Mouse (Mus musculus) gastrocnemius, postnatal 14 days (tissue): ENCODE data around the gene Mustn1. TPM values are rescaled to one million over a fixed set of nuclear protein-coding genes. Genes with fewer than 3 reads are reported as not detected.

Experiments used
- DNase-seq: peaks from one replicate; pipeline ENCODE4 v3.0.0; 2021; ENCODE audit warnings: mixed read lengths
- intact Hi-C: fragments of 180-260 bp; cut with DNase I; formaldehyde crosslinking; loops from one replicate; pipeline ENCODE4 v1.15.1; 2025; ENCODE audit warnings: low total_unique reads
- long read RNA-seq, 2 experiments: library from polyadenylated mRNA; stranded (forward); transcript quantifications; one replicate each; pipeline ENCODE4 v2.0.0; 2021
- total RNA-seq, 2 experiments: library from RNA; stranded (reverse); gene quantifications; 2 replicates each; pipeline ENCODE4 v1.2.3; 2021

Mustn1 gene
- 10 to 100 TPM; 74.0 to 90.1 TPM for total RNA-seq
- long read RNA-seq, experiment 1, transcript Mustn1-201 (3 exons, 1,236 nt) = major isoform, 44 of 55 reads
- long read RNA-seq, experiment 1, partial matches to known transcripts = 5 of 55 reads
- long read RNA-seq, experiment 1, other reads (novel, unspliced or antisense) = 6 of 55 reads
- long read RNA-seq, experiment 2, transcript Mustn1-201 (3 exons, 1,236 nt) = major isoform, 32 of 44 reads
- long read RNA-seq, experiment 2, partial matches to known transcripts = 8 of 44 reads
- long read RNA-seq, experiment 2, other reads (novel, unspliced or antisense) = 4 of 44 reads

DNA sequence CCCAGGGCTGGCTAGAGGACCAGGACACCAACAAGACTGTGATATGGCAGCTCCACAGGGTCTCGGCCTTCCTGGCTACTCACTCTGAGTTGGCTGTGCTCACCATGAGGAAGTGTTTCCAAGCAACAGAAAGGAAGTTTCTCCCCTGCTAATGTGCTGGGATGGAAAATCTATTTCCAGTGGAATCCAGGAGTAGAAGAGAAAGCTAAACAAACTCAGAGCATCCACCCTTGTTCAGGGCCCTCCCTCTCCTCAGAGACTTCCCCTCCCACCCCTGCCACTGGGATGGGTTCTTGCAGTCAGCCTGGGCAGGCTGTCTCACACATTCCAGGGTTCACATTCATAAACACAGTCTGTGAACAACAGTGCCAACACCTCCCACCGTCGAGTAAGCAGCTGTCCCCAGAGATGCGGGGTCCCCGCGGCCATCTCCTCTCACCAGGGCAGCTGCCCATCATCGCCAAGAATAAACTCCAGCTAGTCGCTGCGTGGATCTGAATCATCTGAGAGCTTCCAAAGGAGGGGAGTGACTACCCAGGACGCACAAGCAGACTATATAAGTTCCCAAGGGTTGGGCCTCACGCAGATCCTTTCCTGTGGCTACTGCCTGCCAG, at the start of gene Mustn1:
Gene Mustn1, plus strand, starts transcription at position 243 of the 614 bp plus-strand sequence.
- peak; percentile 65 for DNase-seq
- intact Hi-C loops = no loop called here

DNA sequence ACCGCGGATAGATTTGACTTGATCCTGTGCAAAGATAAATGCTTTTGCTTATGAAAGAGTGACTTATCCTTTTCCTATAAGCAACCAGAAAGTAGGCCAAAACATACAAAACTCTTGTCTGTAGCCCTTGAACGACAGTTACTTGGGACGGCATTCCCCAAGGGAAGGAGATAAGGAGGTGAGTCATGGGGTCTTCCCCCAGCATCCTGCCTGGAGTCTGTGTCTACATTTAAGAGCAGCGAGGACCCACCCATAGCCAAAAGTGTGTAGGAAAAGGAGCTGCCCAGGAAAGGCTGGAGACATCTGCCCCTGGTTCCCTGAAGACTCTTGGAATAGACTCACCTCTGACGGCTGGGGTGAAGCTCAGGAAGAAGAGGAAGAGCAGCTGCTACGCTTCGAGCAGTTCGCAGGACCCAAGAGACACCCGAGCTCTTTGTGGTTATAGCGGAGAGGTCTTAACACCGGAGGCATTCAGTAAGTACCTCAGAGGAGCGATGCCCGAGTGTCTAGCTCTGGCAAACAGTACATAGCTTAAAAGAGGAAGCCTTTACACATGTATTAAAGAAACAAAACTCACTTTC, 41.5 kb upstream of the Mustn1 start:
- DNase-seq = no peak
- intact Hi-C loops = no loop called here

DNA sequence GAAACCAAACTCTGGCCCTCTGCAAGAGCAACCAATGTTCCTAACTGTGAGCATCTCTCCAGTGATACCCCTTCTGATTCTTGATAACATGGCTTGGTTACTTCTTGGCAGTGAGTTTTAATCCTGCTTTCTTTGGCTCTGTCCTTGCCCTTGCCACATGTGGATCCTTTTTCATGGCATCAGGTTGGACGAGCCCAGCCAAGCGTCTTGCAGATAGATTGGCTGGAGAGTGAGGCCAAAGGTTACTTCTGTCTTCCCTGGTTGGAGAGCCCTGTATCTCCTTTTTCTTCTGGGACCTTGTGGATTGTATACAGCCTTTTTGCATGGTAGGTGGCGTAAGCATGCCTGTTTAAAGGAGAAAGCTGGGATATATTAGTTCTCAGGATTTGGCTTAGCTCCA, 35.3 kb upstream of the Mustn1 start:
- DNase-seq = no peak
- intact Hi-C loops = no loop called here

DNA sequence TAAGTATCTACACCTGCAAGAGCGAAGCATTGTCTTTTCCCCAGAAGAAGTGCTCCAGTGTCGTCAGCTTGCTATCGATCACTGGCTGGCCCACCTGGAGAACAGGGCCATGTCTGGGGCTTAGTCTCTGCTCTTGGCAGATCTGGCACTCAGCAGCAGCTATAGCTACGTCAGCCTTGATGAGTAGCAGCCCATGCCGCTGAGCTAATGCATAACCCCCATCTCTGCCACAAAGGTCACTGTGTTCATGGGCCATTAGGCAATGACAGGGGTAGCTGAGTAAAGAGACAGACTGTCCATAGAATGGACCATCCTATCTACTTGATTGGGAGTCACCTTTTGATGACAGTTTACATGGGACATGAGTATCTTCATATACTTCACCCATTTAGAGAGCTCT, 28.5 kb upstream of the Mustn1 start:
- intact Hi-C loops = no loop called here
- no peak for DNase-seq

DNA sequence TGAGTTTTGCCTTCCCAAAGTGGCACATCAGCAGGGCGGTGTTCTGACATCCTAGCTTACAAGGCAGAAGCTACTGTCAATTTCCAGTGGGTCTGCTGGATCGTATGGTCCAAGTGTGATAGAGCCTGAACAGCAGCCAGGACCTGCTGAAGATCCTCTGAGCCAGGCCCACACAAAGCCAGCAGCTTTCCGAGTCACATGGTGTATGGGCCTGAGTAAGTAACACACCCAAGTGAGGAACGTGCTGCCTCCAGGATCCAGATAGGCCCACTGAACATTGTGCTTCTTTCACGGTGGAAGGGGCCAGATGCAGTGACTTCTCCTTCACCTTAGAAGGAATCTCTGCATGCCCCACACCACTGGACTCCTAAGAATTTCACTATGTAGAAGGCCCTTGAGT, 26.7 kb upstream of the Mustn1 start:
- peak; percentile 24 for DNase-seq
- intact Hi-C loops = no loop called here

DNA sequence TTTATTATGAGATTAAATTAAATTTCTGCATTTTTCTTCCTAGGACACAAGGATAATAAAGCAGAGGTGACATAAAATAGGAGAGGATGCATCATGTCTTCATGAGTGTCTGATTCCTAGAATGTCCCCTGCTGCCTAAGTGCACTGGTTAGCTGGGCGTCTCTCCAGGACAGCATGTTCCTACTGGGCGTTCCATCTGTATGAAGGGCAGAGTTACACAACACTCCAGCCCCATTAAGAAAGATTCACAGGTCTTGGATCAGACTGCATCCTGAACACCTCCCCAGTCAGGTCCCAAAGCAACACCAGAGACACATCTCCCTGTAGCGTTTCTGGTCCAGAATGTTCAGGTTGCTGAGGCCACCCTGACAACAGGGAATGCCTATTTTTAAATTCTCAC, 23.7 kb upstream of the Mustn1 start:
- peak; percentile 42 for DNase-seq
- intact Hi-C loops = no loop called here

DNA sequence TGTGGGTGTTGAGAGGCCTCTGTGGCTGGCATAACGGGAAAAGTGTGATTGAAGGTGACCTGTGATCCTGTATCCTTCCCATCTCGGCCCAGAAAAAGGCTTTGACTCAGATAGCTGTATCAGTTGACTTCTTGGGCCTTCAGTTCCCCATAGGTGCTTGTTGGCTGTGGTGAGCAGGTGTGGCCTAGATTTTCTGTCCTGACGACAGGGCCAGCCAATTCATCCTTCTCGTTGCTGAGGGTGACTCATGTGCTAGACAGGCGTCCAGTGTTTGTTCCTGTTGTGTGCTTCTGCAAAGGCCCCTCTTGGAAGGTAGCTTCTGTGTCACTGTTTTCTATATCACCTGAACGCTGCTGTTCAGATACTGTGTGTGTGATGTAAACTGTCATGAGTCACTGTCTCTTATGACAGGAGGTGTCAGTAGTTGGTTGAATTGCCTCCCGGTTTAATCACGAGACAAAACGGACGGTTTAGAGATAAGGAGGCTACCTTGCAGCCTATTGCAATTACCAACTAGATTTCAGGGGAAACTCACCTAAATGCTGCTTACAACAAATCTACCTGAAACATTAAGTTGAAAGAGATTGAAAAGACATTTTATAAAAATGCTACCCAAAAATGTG, 22.0 kb upstream of the Mustn1 start:
- intact Hi-C loops = no loop called here
- no peak for DNase-seq

DNA sequence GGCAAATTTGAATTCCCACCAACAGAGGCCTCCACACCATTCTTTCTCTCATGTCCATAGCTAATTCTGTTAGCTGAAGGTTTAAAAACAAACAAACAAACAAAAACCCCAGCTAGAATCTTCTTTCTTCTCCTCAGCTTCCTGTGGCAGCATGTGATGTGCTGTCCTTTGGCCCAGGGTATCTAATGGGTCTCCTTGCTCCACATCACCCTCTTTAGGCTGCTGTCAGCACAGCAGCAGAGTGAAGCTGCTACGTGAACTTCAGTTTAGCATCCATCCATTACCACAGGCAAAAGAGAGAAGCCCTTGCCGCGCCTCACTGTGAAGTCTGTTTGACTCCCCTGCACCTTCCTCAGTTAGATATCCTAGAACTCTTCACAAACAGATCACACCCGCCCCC, 21.0 kb upstream of the Mustn1 start:
- intact Hi-C loops = no loop called here
- no peak for DNase-seq

DNA sequence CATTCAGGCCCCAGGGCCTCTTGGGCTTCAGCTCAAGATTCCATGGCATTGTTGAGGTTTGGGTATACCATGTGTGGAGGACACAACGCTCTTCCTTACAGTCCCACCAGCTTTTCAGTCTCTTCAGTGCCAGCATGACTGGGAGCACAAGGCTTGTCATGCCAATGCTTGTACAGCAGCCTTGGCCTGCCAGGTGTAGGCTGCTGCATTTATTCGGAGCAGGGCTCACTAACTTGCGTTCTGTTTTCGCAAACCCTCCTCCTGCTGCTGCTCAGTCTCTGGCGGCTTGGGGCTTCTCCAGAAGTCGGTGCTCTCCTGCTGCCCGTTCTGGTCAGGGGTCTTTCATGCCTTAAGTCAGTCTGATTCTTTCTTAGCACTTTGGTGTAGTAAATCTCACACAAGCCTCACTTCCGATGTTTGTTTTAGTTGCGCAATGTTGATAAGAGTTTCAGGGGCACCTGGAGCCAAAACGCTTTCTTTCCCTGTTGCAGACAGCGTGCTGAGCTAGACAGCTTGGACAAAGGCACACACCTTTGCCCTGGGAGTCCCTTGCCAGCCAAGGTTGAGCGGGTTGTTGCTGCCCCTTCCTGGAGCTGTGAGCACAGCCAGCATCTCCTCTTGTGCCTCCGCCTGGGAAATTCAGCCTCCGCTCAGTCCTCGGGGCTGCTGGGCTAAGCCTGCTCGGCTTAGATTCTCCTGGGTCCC, 17.4 kb upstream of the Mustn1 start:
- intact Hi-C loops = loop anchor here (5.0 kb wide), 1 partner anchor 164 kb away; no protein-coding TSS in a partner anchor
- no peak for DNase-seq

DNA sequence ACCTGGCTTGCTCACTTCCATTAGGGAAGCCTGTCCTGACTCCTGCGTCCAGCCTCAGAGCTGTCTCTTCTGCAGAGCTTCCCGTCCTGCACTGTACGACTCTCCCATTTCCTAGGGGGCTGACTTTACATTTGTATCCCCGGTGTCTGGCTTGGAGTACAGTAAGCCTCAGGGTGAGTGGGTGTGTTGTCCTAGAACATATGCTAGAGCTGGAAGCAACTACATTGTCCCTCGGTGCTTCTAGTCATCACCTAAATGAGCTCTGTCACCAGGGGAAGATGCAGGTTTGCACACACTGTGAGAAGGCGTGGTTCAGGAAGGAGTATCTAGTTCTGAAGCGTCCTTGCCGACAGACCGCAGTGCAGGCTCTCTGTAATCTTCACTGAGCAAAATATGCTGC, 16.6 kb upstream of the Mustn1 start:
- intact Hi-C loops = loop anchor here (5.0 kb wide), 1 partner anchor 165 kb away; no protein-coding TSS in a partner anchor
- no peak for DNase-seq

DNA sequence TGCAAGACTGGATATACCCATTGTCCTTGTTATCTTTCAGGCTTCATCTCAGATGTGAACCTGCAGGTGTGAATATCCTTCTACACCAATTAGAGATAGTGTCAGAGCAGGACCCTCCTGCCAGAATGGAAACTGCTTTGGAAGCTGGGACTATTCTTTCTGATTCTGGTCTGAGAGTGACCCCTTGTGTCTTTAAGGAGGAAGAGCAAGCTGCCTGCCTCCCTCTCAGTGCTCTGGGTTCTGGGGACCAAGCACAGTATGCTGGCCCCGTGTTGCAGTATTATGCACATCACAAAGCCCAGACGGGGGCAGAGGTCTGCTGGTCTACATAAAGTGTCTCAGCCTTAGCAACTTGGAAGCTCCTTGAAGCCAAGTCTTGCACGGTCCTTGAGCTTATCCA, 13.7 kb upstream of the Mustn1 start:
- DNase-seq = no peak
- intact Hi-C loops = no loop called here

DNA sequence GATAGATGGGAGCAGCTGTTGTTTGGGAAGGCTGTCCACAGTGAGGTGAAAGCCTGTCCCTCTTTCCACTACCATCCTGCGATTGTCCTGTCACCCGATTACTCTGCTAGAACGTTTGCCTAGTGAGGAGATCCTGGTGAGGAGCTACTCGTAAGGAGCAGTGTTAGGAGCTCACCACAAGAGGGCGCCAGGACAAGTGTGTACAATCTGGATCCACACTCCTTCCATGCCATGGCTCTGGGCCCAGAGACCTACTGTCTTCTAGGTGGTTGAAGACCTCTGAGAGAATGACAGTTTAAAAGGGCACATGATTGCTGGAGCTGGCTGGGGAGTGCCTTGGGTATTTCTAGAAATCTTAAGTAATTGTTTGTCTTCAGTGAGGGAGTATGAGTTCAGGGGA, 12.0 kb upstream of the Mustn1 start:
- DNase-seq = peak; percentile 85
- intact Hi-C loops = no loop called here

DNA sequence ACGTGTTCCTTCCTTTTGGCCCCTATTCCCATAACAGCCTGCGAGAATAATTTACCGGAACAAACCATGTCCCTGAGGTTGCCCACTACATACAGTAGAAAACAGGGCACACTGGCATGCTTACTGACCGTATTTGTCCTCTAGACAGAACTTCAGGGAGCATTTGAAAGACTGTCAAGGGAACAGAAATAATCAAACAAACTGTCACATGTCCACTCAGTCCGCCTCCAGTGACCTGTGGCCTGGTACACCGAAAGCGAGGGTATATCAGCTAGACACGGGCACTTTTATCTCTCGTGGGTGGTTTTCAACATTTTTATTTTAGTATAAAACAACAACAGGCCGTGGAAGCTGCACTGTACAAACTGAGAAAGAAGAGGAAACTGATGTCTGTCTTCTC, 10.2 kb upstream of the Mustn1 start:
- no peak for DNase-seq
- intact Hi-C loops = no loop called here

DNA sequence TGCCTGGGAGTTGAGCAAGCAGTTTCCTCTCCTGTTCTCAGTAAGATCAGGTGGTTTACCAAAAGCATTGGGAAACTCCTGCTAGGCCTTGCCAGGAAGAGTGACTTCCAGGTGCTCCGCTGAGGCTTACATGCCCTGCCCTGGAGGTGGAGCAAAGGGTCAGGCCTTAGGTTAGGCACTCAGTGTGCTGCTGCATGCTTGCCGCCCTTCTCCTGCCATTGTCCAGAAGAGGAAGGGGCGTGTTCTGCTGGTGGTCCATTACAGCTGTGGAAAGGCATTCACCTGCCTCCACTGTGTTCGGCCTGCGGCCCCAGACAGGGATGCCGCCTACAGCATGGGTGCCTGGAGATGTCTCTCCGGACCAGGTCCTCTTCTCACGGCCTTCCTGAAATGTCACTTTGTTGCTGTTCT, 9.6 kb upstream of the Mustn1 start:
- intact Hi-C loops = no loop called here
- DNase-seq = no peak

DNA sequence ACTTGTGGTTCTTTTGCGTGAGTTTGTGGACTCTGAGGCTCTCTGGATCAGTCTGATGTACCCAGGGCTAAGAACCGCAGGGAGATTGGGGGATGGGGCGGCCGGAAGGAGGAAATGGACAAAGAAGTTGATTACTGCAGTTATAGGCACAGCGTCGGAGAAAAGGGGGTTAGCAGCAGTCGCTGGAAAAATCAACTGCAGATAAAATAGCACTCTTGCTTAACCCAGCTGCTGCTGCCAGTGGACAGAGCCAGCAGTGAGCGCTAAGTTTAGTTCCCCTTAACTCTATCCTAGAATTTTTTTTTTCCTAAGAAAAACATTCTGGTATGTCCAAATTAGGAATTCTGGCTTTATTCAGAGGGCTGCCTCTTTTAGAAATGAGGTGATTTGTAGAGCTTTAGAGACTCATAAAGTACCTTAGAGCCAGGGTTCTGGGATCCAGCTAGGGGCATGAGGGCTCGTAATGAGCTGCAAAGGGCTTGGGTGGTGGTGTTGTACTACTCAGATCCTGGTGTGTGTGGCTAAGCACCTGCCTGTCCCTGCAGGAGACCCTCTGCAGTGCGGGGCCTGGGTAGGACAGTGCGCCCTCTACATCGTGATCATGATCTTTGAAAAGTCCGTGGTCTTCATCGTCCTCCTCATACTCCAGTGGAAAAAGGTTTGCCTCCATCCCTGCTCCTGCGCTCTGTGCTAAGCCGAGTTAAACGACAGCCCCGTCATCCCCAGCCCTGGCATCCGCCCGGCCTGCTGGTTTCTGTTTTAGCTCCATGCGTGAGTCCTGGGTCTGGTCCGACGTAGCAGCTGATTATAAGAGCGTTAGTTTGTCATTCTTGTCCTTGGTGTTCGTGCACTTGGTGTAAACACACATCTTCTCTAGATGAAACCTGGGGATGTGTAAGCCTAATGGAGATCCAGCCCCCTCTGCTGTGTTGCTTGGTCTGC, 8.5 kb upstream of the Mustn1 start:
- intact Hi-C loops = no loop called here
- DNase-seq = no peak

DNA sequence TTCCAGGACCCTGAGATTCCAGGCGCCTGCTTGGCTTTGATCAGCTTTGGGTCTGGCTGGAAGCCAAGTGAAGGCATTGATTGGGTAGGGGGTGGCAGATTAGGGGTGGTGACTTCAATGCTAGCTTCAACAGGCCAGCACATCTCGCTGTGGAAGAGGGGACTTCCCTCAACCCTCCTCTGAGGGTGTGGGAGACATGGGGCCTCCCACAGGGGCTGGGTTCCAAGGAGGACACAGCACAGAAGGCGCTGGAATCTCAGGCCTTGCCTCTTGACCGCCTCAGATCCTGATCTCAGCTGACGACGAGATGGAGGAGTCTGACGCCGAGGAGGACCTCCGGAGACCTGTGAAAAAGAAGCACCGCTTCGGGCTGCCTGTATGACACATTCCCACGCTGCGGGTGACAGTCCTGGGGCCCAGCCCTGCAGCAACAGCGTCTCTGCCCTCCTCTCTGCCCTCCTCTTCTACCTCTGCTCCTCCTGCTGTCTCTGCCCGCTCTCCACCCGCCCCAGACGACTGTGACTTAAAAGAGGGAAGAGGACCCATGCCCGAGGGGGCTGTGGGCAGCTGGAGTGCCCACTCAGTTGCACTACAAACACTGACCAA, 4.8 kb upstream of the Mustn1 start:
- intact Hi-C loops = no loop called here

DNA sequence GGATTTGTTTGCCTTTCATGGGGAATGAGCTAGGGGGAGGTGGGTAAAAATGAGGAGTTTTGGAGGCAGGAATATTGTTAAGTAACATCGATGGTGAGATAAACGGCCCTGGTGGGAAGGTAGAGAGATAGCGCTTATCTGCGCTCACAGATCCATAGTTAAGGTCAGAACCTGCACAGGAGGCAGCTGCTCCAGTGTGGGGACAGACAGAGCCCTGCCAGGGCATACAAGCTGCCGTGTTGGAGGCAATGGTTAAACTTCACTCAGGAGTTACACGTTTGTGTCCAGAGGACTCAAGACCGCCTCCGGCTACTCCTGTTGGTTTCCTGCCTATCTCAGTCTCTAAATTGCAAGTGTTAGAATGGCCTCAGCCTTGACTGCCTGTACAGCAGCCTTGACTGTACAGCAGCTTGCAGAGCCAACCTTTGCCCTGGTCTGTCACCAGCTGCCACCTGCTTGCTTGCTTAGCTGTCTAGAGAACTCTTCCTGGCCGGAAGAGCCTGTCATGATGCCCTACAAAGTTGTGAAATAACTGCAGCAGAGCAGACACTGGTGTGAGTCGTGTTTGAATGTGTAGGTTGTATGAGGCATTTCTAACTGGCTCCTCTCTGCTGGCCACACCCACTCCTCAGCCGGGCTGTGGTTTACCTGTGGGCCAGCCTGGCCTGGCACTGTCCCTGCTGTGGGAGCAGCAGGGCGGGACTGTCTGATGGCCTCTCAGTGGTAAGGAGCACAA, 3.7 kb upstream of the Mustn1 start:
- no peak for DNase-seq
- intact Hi-C loops = no loop called here

More for the DNA sequence above, 4.8 kb upstream of the Mustn1 start:
- DNase-seq = no peak

DNA sequence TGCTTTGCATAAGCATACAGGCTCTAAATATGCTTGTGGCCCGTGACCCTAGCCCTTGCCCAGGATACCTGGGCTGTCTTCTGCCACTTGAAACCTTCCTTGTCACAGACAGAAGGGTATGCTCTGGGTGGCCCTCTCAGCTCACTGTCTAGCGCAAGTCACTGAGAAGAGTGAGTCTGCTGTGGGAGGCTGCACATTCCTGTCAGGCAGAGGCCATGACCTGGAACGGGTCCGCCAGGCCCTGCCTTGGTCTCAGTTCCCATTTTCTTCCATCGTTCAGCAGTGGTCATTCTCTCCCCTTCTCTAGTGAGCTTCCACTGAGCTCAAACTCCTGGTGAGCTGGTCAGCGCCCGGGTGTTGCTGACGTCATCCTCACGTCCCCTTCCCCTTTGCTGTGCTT, 3.0 kb upstream of the Mustn1 start:
- intact Hi-C loops = no loop called here
- no peak for DNase-seq
